Mouse (Mus musculus) kidney, postnatal 0 days (tissue): ENCODE results near the gene Abl2. TPM values are rescaled to one million over a fixed set of nuclear protein-coding genes. Genes with fewer than 3 reads are reported as not detected.

Experiments used
- ATAC-seq: fragments of 200-750 bp; cut with Nextera tagmentation; replicated peaks from 2 replicates; pipeline ENCODE4 v1.8.0; 2017; ENCODE audit warnings: low read depth, moderate number of reproducible peaks, moderate TSS enrichment, moderate library complexity; ENCODE audit not compliant: low FRiP score
- DNase-seq: peaks from one replicate; pipeline ENCODE4 v3.0.0-alpha.2; 2016; ENCODE audit warnings: low spot score
- H3K27ac ChIP-seq: fragments of 300-500 bp; sonication (generic); 2 replicates; pipeline ENCODE4 v1.5.1; 2014; ENCODE audit warnings: mild to moderate bottlenecking
- H3K27me3 ChIP-seq: fragments of 300-500 bp; sonication (generic); 2 replicates; pipeline ENCODE4 v1.6.1; 2014; ENCODE audit warnings: low read length, mixed read lengths; ENCODE audit not compliant: insufficient read depth
- H3K36me3 ChIP-seq: fragments of 300-500 bp; sonication (generic); 2 replicates; pipeline ENCODE4 v1.6.1; 2014; ENCODE audit warnings: low read length, mixed read lengths; ENCODE audit not compliant: insufficient read depth
- H3K4me1 ChIP-seq: fragments of 300-500 bp; sonication (generic); replicated peaks from 2 replicates; pipeline ENCODE4 v1.6.1; 2014; ENCODE audit warnings: antibody characterized with exemption, low read length, mixed read lengths; ENCODE audit not compliant: insufficient read depth
- H3K4me2 ChIP-seq: fragments of 300-500 bp; sonication (generic); 2 replicates; pipeline ENCODE4 v1.6.1; 2014; ENCODE audit warnings: mild to moderate bottlenecking, low read length, moderate library complexity, mixed read lengths
- H3K4me3 ChIP-seq: fragments of 300-500 bp; sonication (generic); replicated peaks from 2 replicates; pipeline ENCODE4 v1.5.1; 2014; ENCODE audit warnings: low read depth, low read length
- H3K9ac ChIP-seq: fragments of 300-500 bp; sonication (generic); 2 replicates; pipeline ENCODE4 v1.6.1; 2014; ENCODE audit warnings: low read depth, low read length
- H3K9me3 ChIP-seq: fragments of 300-500 bp; sonication (generic); replicated peaks from 2 replicates; pipeline ENCODE4 v1.6.1; 2016; ENCODE audit warnings: low read length, inconsistent platforms, mixed read lengths
- CTCF ChIP-seq: IDR thresholded peaks from 2 replicates; pipeline ENCODE4 v1.5.1; 2016; ENCODE audit warnings: antibody characterized with exemption, low read depth, mild to moderate bottlenecking, moderate library complexity
- WGBS: fragments of 180-500 bp; shearing (Covaris S2); extraction: QIAGEN DNeasy Blood & Tissue Kit; methylation state at CpG from one replicate; pipeline ENCODE4 v1.1.7; 2014; 5-methylcytosine and 5-hydroxymethylcytosine counted together
- polyA plus RNA-seq: library from polyadenylated mRNA; unstranded; fragments of >200 nt; fragmentation: Nextera tagmentation; extraction: Ambion mirVana; gene quantifications from 2 replicates; pipeline ENCODE4 v1.2.1, GENCODE M21; 2015

Gene Abl2
- polyA plus RNA-seq, 1 experiment from 2014 or later: 2.4 TPM

GRCm38 (mm10) chr1:156558950-156559640 lies 509 bp downstream of the Abl2 start:
- peak overlapping the region; percentile 94 for H3K27ac ChIP-seq
- ATAC-seq (peak; percentile 45; the same call in 1 of the 2 replicates), DNase-seq (peak; percentile 36)
- peak overlapping the region; percentile 77 for H3K4me2 ChIP-seq
- H3K36me3 ChIP-seq: no peaks in the 10 kb centered on the region
- WGBS: under 1% methylated on average over 55 of the region's 66 CpGs
- H3K9ac ChIP-seq: peak overlapping the region; percentile 99
- no peaks in the 10 kb centered on the region for H3K27me3 ChIP-seq
- H3K4me3 ChIP-seq: peak overlapping the region; percentile 100
- no peaks in the 10 kb centered on the region for H3K9me3 ChIP-seq
- no peaks in the 10 kb centered on the region for H3K4me1 ChIP-seq
- no peak for TF ChIP-seq CTCF

- peak overlapping the region; percentile 100 for H3K4me3 ChIP-seq
- TF ChIP-seq CTCF: no peak
- no peaks in the 10 kb centered on the region for H3K9me3 ChIP-seq
- whole genome bisulfite sequencing: 12% methylated on average over 8 of the region's 8 CpGs
- ATAC-seq: no peak
- H3K27me3 ChIP-seq: no peaks in the 10 kb centered on the region
- peak overlapping the region; percentile 99 for H3K9ac ChIP-seq
- peak; percentile 34 for DNase-seq
- H3K4me2 ChIP-seq: peak overlapping the region; percentile 77
- no peaks in the 10 kb centered on the region for H3K4me1 ChIP-seq
- no peaks in the 10 kb centered on the region for H3K36me3 ChIP-seq
- peak overlapping the region; percentile 94; the same call in 1 of the 2 replicates for H3K27ac ChIP-seq
These were observed 1.0 kb downstream of the Abl2 start for GRCm38 (mm10) chr1:156559641-156560020.

- Histone ChIP-seq H3K4me3 (no peak overlapping the region), H3K4me2 (no peak overlapping the region), H3K36me3 (no peaks in the 10 kb centered on the region), H3K27me3 (no peaks in the 10 kb centered on the region), H3K9me3 (no peaks in the 10 kb centered on the region), H3K4me1 (no peaks in the 10 kb centered on the region), H3K27ac (no peak overlapping the region), H3K9ac (no peak overlapping the region)
- WGBS: 89% methylated on average over 9 of the region's 9 CpGs
- no peak for DNase-seq
- ATAC-seq: no peak
- TF ChIP-seq CTCF: no peak
These were observed 1.9 kb downstream of the Abl2 start for GRCm38 (mm10) chr1:156560500-156560899.

- Histone ChIP-seq H3K27ac (no peak overlapping the region), H3K27me3 (no peaks in the 10 kb centered on the region), H3K36me3 (no peaks in the 10 kb centered on the region), H3K4me3 (no peak overlapping the region), H3K4me1 (0 out of 2 replicates have a peak, but pooled peaks cover 4% of the 10 kb centered on the region), H3K9ac (no peak overlapping the region), H3K4me2 (no peak overlapping the region), H3K9me3 (no peaks in the 10 kb centered on the region)
- TF ChIP-seq CTCF: no peak
- ATAC-seq: no peak
- DNase-seq: no peak
- 72% methylated on average over 2 of the region's 2 CpGs for WGBS
These were observed 6.7 kb downstream of the Abl2 start for GRCm38 (mm10) chr1:156565328-156565727.

GRCm38 (mm10) chr1:156566132-156566531 lies 7.5 kb downstream of the Abl2 start:
- Histone ChIP-seq H3K4me2 (no peak overlapping the region), H3K36me3 (no peaks in the 10 kb centered on the region), H3K27ac (no peak overlapping the region), H3K9ac (no peak overlapping the region), H3K4me1 (0 out of 2 replicates have a peak, but pooled peaks cover 4% of the 10 kb centered on the region), H3K27me3 (no peaks in the 10 kb centered on the region), H3K4me3 (no peak overlapping the region), H3K9me3 (no peaks in the 10 kb centered on the region)
- ATAC-seq (no peak), DNase-seq (no peak)
- WGBS: 96% methylated on average over 3 of the region's 3 CpGs
- TF ChIP-seq CTCF: peak; percentile 54

- 0 out of 2 replicates have a peak, but pooled peaks cover 4% of the 10 kb centered on the region for H3K4me1 ChIP-seq
- no peak for TF ChIP-seq CTCF
- H3K9ac ChIP-seq: no peak overlapping the region
- DNase-seq: no peak
- 80% methylated on average over 4 of the region's 4 CpGs for WGBS
- H3K4me3 ChIP-seq: no peak overlapping the region
- H3K4me2 ChIP-seq: no peak overlapping the region
- H3K36me3 ChIP-seq: no peaks in the 10 kb centered on the region
- ATAC-seq: no peak
- H3K9me3 ChIP-seq: no peaks in the 10 kb centered on the region
- no peaks in the 10 kb centered on the region for H3K27me3 ChIP-seq
- H3K27ac ChIP-seq: no peak overlapping the region
These were observed 11.0 kb downstream of the Abl2 start for GRCm38 (mm10) chr1:156569615-156570014.

GRCm38 (mm10) chr1:156572952-156573351 lies 14.4 kb downstream of the Abl2 start:
- no peak overlapping the region for H3K4me3 ChIP-seq
- no peak overlapping the region for H3K4me2 ChIP-seq
- H3K9ac ChIP-seq: no peak overlapping the region
- H3K36me3 ChIP-seq: no peaks in the 10 kb centered on the region
- H3K27me3 ChIP-seq: no peaks in the 10 kb centered on the region
- no peaks in the 10 kb centered on the region for H3K9me3 ChIP-seq
- WGBS: 68% methylated on average over 4 of the region's 4 CpGs
- ATAC-seq (no peak), DNase-seq (no peak)
- no peak overlapping the region for H3K27ac ChIP-seq
- no peak for TF ChIP-seq CTCF
- no peaks in the 10 kb centered on the region for H3K4me1 ChIP-seq
